Mouse (Mus musculus): ENCODE results near the gene Mfap1a.
"Not testable (repeated sequence)": the region's sequence is repeated elsewhere in the genome, so short reads cannot be mapped to it uniquely, and the experiment has no call there.

Mfap1a gene

DNA sequence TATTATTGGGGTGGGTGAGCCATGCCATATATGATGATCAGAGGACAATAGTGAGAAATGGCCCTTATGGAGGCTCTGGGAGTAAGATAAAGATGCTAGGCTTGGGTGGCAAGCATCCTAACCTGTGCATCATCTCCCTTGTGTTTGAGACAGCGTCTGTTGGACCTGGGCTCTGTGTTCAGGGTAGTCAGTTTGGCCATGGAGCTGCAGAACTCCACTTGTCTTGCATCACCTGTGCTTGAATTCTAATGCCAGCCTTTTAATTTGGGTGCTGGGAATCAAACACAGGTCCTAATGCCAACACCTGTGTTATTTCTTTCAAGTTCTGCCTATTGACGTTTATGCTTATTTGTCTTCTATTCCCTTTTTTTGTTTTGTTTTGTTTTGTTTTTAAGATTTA, 31.2 kb downstream of the Mfap1a start:
- not testable (repeated sequence) for DNase-seq (ENCODE audit: low read depth, low spot score)

DNA sequence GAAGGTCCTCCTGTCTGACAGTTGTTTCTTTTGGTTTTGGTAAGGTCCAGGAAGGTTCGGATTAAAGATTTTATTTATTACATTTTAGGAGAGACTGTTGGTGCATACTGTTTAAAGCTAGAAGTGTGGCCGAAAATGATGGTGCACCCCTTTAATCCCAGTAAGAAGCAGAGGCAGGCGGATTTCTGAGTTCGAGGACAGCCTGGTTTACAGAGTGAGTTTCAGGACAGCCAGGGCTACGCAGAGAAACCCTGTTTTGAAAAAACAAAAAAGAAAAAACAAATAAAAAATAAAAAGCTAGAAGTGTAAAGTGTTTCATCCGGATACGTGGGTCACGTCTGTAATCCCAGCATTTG, 32.3 kb downstream of the Mfap1a start:
- DNase-seq (ENCODE audit: low read depth, low spot score) = no peak

DNA sequence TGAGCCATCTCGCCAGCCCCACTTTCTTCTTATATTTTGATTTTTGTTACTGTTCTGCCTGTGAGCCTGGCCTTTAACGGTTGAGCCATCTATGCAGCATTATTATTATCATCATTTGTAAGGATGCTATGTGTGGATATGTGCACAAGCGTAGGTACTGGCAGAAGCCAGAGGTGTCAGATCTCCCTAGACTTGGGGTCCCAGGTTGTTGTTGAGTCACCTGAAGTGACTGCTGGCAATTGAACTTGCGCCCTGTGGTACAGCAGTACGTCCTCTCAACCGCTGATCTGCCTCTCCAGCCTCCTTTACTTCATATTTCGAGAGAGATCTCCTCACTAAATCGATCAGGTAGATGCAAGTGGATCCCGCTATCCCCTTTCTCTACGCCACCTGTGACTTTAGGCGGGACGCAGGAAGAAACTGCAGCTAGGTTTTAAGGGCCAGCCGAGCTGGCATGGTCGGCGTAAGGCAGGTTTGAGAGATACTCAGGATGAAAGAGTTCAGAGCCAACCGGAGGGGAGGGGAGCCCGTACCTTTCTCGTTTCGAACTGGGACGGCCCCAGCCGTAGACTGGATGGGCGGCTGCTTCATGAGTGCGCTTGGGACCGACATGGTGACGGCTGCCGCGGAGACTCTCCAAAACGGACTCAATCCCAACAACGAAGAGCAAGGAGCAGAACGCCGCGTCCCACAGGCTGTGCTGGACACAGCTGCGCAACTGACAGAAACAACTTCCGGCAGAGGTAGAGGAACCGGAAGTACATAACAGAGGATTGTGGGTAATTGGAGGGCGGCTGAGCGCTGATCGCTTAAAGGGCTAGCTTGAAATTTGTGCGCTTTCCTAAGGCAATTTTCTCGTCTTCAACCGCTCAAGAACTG, 32.9 kb downstream of the Mfap1a start, which contains the start of gene Mfap1b:
Gene Mfap1b, minus strand, starts transcription at position 767 of the 879 bp plus-strand sequence.
- DNase-seq (ENCODE audit: low read depth, low spot score) = peak; percentile 97

DNA sequence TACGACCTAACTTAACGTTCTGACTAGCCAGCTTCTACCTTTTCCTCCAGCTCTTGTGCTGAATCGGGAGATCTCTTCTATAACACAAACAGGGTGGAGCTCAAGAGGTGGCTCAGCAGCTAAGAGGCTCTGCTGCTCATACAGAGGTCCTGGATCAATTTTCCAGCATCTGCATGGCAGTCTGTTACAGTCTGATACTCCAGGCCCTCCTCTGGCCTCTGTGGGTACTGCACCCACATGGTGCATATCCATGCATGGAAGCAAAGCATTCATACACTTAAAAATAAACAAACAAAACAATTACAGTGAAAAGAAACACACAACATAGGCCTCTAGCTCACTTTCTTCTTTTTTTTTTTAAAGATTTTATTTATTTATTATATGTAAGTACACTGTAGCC, 33.7 kb downstream of the Mfap1a start:
- DNase-seq (ENCODE audit: low read depth, low spot score) = not testable (repeated sequence)

DNA sequence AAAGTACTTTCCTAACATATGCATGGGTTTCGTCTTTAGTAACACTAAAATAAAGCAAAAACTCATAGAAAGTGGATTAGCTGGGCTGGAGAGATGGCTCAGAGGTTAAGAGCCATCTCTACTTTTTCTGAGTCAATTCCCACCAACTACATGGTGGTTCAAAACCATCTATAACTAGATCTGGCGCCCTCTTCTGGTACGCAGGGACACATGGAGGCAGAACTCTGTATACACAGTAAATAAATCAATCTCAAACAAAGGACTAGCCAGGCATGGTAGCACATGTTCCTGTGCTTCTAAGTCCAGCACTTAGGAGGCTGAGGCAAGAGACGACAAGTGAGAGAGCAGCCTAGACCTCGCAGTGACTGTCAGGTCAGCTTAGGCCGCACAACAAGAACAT, 37.5 kb downstream of the Mfap1a start:
- not testable (repeated sequence) for DNase-seq (ENCODE audit: low read depth, low spot score)

DNA sequence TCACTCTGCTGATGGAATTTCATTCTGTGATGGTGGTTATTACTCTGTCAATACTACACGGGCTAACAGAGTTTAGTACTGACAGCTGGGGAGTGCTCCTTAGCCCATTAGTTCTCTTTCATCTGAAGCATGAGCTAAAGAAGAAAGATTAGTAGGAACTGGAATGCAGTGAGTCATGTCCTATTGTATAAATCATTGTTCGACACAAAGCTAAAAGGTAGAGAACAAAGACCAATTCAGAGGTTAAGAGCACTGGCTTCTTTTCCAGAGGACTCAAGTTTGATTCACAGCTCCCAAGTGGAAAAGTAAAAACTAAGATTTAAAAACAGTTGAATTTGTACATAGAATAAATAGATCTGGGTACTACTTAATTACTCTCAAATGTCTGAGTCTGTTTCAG, 46.4 kb downstream of the Mfap1a start:
- DNase-seq (ENCODE audit: low read depth, low spot score) = no peak

DNA sequence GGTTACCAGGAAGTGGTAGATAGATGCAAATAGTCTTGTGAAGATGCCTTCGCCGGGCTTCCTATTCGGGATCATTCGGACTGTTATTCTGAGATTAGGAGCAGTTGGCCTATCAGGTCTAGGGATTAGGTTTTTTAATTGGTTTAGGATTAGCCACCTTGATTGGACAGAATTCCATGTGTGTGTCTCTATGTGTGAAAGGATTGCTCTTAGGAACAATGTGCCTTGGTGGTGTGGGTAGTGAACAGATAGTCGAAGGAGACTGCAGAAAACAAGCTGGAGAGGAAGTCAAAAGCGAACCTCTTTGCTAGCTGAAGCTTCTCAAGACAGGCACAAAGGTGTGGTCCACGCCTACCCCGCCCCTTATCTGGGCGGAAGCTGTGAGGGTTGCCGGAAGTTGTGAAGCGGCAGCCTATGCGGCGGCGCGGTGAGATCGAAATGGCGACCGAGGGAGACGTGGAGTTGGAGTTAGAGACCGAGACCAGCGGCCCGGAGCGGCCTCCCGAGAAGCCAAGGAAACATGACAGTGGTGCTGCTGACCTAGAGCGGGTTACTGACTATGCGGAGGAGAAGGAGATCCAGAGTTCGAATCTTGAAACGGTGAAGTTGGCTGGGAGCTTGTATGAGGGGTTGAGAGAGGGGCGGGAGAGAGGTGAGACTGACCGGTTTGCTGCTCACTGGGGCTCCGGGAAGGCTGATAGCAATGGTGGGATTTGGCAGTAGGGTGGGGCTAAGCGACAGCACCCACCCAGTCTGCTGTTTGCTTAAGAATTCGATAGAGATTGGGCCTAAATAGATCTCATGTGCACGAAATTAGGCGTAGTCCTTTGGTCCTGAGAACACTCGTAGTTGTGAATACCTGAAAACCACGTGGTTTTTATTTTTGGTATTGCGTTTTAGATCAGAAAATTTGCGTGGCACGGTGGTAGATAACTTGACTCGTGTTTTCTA, 49.5 kb downstream of the Mfap1a start, which contains the start of gene Serinc4:
Gene Serinc4, minus strand, starts transcription at position 90 of the 951 bp plus-strand sequence.
- peak; percentile 93 for DNase-seq (ENCODE audit: low read depth, low spot score)

DNA sequence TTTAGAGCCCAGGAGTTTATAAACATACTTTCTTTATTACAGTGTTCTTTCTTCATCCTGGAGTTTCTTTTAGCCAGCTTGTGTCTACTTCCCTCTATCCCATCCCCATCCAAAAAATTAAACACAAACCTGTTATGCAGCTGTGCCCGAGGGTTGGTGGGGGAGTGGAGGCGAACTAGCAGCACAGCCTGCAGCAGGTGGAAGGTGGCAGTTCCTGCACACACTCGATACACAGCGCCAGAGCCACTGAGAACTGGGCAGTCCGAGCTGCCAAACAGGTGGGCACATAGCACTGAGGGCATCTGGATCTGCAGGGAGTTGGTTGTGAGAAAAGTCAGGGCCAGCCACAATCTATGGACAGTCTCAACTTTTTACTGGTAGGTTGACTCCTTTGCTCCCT, 50.9 kb downstream of the Mfap1a start:
- DNase-seq (ENCODE audit: low read depth, low spot score) = no peak

DNA sequence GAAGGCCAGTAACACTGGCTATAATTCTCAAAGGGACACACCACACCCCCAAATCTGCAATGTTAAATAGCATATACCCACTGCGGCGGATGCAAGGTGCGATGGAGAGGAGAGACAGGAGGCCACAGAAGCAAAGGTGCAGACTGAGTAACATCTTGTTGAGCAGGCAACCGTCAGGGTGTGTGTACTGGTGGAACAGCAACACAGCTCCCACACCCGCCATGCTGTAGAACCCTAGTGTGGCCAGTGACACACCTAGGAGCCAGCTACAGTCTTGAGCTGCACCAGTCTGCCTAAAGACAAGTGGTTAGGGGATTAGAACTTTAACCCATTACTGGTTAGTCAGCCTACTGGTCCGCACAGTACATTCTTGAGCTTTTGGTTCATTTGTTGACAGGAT, 52.5 kb downstream of the Mfap1a start:
- DNase-seq (ENCODE audit: low read depth, low spot score) = no peak

DNA sequence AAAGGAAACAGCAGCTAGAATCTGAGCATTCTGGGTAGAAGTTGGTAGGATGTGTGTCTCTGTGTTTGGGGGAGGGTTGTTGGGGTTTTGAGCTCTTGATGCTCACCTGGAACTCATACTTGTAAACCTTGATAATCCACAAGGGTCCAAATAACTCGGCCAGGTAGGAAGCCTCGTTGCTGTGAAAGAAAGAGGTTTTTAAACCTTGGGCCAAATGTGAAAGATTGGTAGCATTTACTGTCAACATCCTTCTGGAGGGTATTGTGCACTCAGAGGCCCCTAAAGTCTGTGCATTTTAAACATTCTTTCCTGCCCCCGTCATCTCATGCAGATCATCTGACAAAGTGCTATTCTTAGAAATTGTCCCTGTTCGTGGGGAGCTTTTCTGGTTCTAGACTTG, 53.5 kb downstream of the Mfap1a start, which contains the start of gene Hypk:
Gene Hypk, plus strand, starts transcription at position 301 of the 400 bp plus-strand sequence.
- peak; percentile 20 for DNase-seq (ENCODE audit: low read depth, low spot score)

DNA sequence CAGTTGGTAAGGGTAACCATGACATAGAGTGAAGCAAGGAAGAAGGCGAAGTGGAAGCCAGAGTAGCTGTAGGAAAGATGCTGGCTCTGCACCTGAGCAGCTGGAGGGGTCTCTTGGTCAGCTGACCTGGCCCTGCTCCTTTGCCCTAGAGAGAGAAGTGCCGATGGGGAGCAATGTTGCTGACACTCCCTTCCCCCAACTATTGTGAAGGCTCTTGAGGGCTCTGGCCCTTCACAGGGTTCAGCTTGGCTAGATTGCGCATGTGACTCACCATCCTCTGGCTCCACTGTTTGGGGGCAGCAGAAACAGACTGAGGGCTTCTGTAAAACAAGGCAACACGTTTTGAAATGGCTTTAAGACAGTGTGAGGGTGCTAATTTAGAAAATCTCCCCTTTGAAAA, 54.1 kb downstream of the Mfap1a start:
- no peak for DNase-seq (ENCODE audit: low read depth, low spot score)

DNA sequence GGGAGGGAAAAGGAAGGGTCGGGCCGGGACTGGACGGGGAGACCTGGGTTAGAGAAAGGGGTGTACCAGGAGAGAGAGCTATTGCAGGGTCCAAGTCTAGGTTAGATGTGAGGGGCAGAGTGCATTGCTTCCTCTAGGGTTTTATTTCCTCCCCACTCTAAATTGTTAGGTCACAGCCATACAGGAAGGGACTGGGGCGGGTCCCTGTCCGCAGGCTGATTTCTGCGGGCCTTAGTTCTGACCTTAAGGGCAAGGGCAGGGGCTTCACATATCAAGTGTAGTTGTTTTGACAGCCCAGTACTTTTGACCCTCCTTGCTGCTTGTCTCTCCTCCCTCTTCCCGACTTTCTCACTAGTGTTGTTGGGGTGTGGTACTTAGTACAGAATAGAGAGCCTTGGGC, 56.4 kb downstream of the Mfap1a start:
- DNase-seq (ENCODE audit: low read depth, low spot score) = no peak

DNA sequence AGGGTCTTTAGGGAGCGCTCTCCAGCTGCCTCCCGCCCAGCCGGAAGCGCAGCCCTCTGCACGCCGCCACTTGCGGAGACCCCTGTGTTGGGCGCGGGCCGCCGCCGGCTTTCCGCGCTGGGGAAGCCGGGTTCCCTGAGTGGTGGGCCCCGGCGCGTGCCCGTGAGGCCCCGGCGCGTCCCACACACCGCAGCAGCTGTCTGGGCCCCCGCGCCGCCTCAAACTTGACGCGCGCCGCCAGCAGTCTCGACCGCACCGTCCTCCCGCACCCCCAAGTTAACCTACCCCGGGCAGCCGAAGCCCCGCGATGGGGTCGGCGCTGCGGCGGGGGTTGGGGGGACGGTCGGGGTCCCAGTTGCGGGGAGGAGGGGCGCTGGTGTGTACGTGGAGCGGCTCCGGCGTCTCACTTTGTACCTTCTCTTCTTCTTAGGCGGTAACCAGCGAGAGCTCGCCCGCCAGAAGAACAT, 56.9 kb downstream of the Mfap1a start:
- peak; percentile 19 for DNase-seq (ENCODE audit: low read depth, low spot score)

DNA sequence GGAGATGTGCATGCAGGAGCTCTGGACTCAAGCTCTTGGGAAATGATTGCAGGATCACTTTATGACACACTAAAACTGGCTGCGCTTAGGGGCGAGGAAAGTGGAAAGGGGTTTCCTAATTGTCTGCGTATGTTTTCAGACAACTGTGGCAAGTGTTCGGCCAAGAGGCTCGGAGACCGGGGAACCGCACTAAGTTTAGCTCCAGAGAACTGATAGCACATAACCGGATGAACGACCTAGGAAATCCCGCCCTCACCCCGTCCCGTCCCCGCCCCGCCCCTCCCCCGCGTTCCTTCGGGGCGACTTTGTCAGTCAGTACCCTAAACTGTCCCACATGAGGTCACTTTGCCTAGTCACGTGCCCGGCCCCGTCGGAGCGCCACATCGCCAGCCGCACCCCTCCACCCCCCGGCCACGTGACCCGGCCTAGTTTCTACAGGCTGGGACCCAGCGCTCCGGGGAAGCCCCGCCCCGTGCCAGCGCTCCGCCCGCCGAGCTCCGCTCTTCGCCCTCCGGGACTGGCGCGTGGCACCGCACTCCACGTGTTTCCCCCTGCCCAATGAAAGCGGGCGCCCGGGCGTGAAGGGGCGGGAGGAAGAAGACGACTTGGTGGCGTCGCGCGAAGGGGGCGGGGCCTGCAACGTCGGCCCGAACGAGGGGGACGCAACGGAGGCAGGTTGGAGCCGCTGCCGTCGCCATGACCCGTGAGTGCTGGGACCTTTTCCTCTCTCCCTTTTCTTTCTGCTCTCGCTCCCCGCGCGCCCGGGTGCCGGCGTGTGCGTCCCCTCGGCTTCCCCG, 57.5 kb downstream of the Mfap1a start, which contains the start of gene Serf2:
Gene Serf2, plus strand, starts transcription at position 457 of the 797 bp plus-strand sequence.
- DNase-seq (ENCODE audit: low read depth, low spot score) = peak; percentile 99

DNA sequence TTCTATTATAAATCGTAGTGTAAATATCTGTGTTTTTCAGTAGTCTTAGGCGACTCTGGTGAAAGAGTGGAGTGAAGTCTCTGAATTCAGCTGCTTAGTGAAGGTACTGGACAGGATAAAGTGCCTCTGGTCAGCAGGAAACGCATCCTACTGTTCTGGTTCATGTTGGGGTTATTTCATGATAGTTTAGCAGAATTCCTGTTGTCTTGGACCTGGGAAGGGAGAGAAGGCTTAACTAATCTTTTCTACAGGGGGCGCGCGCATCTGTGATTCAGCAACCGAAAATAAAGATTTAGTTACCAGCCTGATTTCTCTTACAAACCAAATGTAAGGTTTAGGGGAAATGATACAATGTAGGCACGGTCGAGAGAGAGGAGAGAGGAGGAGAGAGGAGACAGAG, 58.3 kb downstream of the Mfap1a start:
- DNase-seq (ENCODE audit: low read depth, low spot score) = peak; percentile 41

DNA sequence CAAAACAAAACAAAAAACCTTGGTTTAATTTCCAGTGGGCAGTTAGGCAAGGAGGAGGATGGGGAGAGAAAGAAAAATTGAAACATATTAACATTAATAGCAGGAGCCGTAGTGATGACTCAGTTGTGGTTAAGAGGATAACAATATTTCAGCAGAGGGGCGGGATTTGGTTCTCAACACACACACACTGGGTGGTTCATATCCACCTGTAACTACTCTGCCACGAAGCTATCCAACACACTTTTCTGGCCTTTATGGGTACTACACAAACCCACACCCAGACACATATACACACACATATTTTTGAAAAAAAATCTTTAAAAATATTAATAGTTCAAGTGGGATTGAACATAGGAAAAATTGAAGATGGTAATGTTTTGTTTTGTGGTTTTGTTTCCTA, 59.5 kb downstream of the Mfap1a start:
- no peak for DNase-seq (ENCODE audit: low read depth, low spot score)

DNA sequence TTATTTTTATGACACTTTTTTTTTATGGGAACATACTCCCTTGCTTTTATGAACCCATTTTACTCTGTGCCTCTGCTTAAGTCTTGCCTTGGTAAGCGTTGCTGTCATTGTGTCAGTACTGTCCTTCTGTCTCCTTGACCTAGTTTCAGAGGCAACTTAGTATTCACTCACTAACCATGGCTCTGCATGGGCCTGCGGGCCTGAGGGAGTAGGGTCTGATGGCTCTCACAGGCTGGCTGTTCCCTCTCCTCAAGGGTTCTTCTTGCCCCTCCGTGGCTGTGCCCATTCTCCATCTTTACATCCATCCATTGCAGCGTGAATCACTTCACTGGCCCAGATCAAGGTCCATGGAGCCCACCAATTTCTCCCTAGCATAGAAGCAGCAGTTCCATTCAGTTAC, 60.0 kb downstream of the Mfap1a start:
- DNase-seq (ENCODE audit: low read depth, low spot score) = no peak

DNA sequence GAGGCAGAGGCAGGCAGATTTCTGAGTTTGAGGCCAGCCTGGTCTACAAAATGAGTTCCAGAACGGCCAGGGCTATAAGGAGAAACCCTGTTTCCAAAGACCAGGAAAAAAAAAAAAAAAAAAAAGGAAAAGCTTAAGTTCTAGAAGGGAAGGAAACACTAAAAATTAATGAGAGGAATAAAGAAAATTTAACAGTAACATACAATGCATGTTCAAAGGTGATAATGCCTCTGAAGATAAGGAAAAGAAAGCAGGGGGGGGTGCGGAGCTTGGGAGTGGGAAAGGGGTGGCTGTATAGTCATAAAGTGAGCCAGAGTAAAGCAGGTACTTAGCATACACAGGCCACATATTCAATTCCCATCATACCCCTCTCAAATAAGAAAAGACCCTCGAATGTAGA, 61.3 kb downstream of the Mfap1a start:
- no peak for DNase-seq (ENCODE audit: low read depth, low spot score)

DNA sequence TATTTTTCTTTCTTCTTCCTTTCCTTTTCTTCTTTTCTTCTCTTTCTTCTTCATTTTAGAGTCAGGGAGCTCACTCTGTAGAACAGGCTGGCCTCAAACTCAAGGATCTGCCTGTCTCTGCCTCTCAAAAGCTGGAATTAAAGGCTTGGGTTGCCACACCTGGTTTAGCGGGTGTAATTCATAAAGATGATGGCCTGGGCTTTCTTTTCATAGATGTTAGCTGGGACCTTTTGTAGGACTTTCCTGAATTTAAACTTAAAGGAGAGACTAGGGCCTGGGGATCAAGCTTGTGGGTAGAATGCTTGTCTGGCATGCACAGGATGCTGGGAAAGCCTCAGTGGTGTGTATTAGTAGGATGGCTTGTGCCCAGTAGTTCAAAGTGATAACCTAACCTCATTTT, 62.3 kb downstream of the Mfap1a start, which contains the start of gene Ell3:
Gene Ell3, minus strand, starts transcription at position 101 of the 400 bp plus-strand sequence.
- no peak for DNase-seq (ENCODE audit: low read depth, low spot score)

DNA sequence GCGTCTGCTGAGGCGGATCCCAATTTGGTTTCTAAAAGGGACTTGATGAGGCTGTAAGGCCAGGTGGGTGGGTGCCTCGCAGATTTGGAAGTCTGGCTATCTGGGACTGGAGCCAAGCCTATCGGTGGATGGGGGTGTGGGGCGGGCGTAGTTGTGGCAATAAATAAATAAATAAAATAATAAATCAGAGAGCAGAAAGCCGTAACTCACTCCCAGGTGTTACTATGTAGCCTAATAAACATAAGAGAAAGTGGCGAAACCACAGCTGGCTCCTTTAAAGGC, 63.5 kb downstream of the Mfap1a start:
- peak; percentile 28 for DNase-seq (ENCODE audit: low read depth, low spot score)
